Mouse (Mus musculus) limb, embryonic 15.5 days (tissue): Measurements from ENCODE around the gene Fat3. TPM values are rescaled to one million over a fixed set of nuclear protein-coding genes. Genes with fewer than 3 reads are reported as not detected.

Experiments
- ATAC-seq: fragments of 200-750 bp; cut with Nextera tagmentation; 2 replicates; pipeline ENCODE4 v1.8.0; 2017; ENCODE audit warnings: low read depth, moderate TSS enrichment; ENCODE audit not compliant: insufficient number of reproducible peaks, low FRiP score, low TSS enrichment
- H3K27ac ChIP-seq: fragments of 300-500 bp; sonication (generic); 2 replicates; pipeline ENCODE4 v1.5.1; 2015; ENCODE audit warnings: moderate library complexity, mild to moderate bottlenecking, inconsistent platforms
- H3K27me3 ChIP-seq: fragments of 300-500 bp; sonication (generic); 2 replicates; pipeline ENCODE4 v1.6.1; 2015; ENCODE audit warnings: inconsistent platforms
- H3K36me3 ChIP-seq: fragments of 300-500 bp; sonication (generic); 2 replicates; pipeline ENCODE4 v1.6.1; 2015; ENCODE audit warnings: inconsistent platforms
- H3K4me1 ChIP-seq: fragments of 300-500 bp; sonication (generic); 2 replicates; pipeline ENCODE4 v1.6.1; 2015; ENCODE audit warnings: inconsistent platforms
- H3K4me2 ChIP-seq: fragments of 300-500 bp; sonication (generic); 2 replicates; pipeline ENCODE4 v1.6.1; 2015; ENCODE audit warnings: mild to moderate bottlenecking, inconsistent platforms
- H3K4me3 ChIP-seq: fragments of 300-500 bp; sonication (generic); 2 replicates; pipeline ENCODE4 v1.5.1; 2015; ENCODE audit warnings: mild to moderate bottlenecking, inconsistent platforms
- H3K9ac ChIP-seq: fragments of 300-500 bp; sonication (generic); 2 replicates; pipeline ENCODE4 v1.6.1; 2015; ENCODE audit warnings: inconsistent platforms
- H3K9me3 ChIP-seq: fragments of 300-500 bp; sonication (generic); 2 replicates; pipeline ENCODE4 v1.6.1; 2016; ENCODE audit warnings: inconsistent platforms
- WGBS: fragments of 180-500 bp; shearing (Covaris S2); methylation state at CpG from one replicate; pipeline ENCODE4 v1.1.7; 2015; 5-methylcytosine and 5-hydroxymethylcytosine counted together
- polyA plus RNA-seq: library from polyadenylated mRNA; unstranded; fragments of >200 nt; fragmentation: Nextera tagmentation; extraction: Ambion mirVana; gene quantifications from 2 replicates; pipeline ENCODE4 v1.2.1, GENCODE M21; 2015

Gene Fat3
- polyA plus RNA-seq, 1 experiment from 2014 or later: 2.6 TPM

DNA sequence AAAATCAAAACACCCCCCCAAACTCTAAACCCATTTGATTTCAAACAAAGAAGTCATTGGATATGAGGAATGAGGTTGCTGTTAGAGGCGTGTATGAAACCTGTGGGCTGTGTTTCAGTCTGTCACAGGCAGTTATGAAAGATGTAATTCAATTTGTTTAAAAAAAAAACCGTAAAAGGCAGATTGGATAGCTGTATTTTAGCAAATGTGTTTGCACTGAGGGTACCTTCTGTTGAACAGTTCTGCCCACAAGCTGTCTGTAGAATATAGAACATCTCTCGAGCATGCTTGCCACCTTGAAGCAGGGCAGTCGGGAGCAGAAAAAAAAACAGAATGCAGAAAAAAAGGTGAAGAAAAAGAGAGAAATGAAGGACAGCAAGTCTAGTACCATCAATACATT is 472.0 kb downstream of the Fat3 start:
- no peak for ATAC-seq
- no peak overlapping the region for H3K27ac ChIP-seq

GRCm38 (mm10) chr9:16028394-16028911 is 472.6 kb downstream of the Fat3 start:
- Histone ChIP-seq H3K4me2 (no peak overlapping the region), H3K27me3 (no peaks in the 10 kb centered on the region), H3K4me3 (no peak overlapping the region), H3K27ac (0 out of 2 replicates have a peak overlapping the region, but pooled peaks have one; percentile 8), H3K4me1 (peaks cover 9% of the 10 kb centered on the region), H3K9ac (no peak overlapping the region), H3K36me3 (no peaks in the 10 kb centered on the region), H3K9me3 (no peaks in the 10 kb centered on the region)
- peak; percentile 41 for ATAC-seq
- 31% methylated on average over 4 of the region's 4 CpGs for WGBS

More for the DNA sequence above, 472.0 kb downstream of the Fat3 start:
- Histone ChIP-seq H3K4me1 (peaks cover 8% of the 10 kb centered on the region), H3K9me3 (no peaks in the 10 kb centered on the region), H3K27me3 (no peaks in the 10 kb centered on the region), H3K36me3 (no peaks in the 10 kb centered on the region), H3K4me3 (no peak overlapping the region), H3K4me2 (no peak overlapping the region), H3K9ac (no peak overlapping the region)
- 60% methylated on average over 4 of the region's 4 CpGs for WGBS

DNA sequence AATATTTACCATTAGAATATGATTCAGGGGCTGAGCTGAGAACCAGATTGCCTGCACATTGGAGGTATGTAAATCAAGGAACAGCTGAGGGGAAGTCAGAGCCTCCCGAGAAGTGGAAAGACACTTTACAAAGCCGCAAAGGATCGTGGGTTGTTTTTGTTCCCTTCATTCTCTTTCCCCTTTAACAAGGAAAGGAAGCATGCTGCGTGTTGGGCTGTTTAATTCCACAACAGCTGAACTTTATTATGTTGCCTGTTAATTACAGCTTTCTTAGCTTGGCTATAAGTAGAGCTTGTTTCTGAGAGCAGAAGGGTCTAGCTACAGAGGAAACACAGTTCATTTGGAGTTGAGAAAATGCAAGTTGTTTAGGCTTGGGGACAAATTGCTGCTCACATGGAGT is 475.0 kb downstream of the Fat3 start:
- Histone ChIP-seq H3K4me2 (no peak overlapping the region), H3K27ac (no peak overlapping the region), H3K4me1 (peaks cover 9% of the 10 kb centered on the region), H3K36me3 (no peaks in the 10 kb centered on the region), H3K4me3 (no peak overlapping the region), H3K27me3 (no peaks in the 10 kb centered on the region), H3K9me3 (no peaks in the 10 kb centered on the region), H3K9ac (no peak overlapping the region)
- ATAC-seq: no peak
- 41% methylated on average over 4 of the region's 4 CpGs for WGBS

- Histone ChIP-seq H3K36me3 (no peaks in the 10 kb centered on the region), H3K27me3 (no peaks in the 10 kb centered on the region), H3K4me1 (peaks cover 9% of the 10 kb centered on the region), H3K4me3 (no peak overlapping the region), H3K9ac (no peak overlapping the region), H3K4me2 (no peak overlapping the region), H3K9me3 (no peaks in the 10 kb centered on the region), H3K27ac (no peak overlapping the region)
- ATAC-seq: no peak
- WGBS: 85% methylated on average over 7 of the region's 7 CpGs
Observed at GRCm38 (mm10) chr9:16024706-16025105, 476.4 kb downstream of the Fat3 start.

- ATAC-seq: no peak
- no peaks in the 10 kb centered on the region for H3K27me3 ChIP-seq
- no peak overlapping the region for H3K27ac ChIP-seq
- H3K9ac ChIP-seq: no peak overlapping the region
- no peaks in the 10 kb centered on the region for H3K4me1 ChIP-seq
- no peaks in the 10 kb centered on the region for H3K36me3 ChIP-seq
- no peak overlapping the region for H3K4me3 ChIP-seq
- H3K9me3 ChIP-seq: no peaks in the 10 kb centered on the region
- no peak overlapping the region for H3K4me2 ChIP-seq
- WGBS: 59% methylated on average over 2 of the region's 2 CpGs
Observed at GRCm38 (mm10) chr9:16014115-16014514, 487.0 kb downstream of the Fat3 start.

GRCm38 (mm10) chr9:16011382-16011781 is 489.7 kb downstream of the Fat3 start:
- Histone ChIP-seq H3K4me1 (no peaks in the 10 kb centered on the region), H3K27ac (no peak overlapping the region), H3K36me3 (no peaks in the 10 kb centered on the region), H3K27me3 (no peaks in the 10 kb centered on the region), H3K4me2 (no peak overlapping the region), H3K4me3 (no peak overlapping the region), H3K9me3 (no peaks in the 10 kb centered on the region), H3K9ac (no peak overlapping the region)
- WGBS: 92% methylated on average over 3 of the region's 3 CpGs
- no peak for ATAC-seq

GRCm38 (mm10) chr9:16007516-16007915 is 493.6 kb downstream of the Fat3 start:
- Histone ChIP-seq H3K27ac (no peak overlapping the region), H3K4me1 (no peaks in the 10 kb centered on the region), H3K36me3 (no peaks in the 10 kb centered on the region), H3K27me3 (no peaks in the 10 kb centered on the region), H3K4me3 (no peak overlapping the region), H3K4me2 (no peak overlapping the region), H3K9ac (no peak overlapping the region), H3K9me3 (no peaks in the 10 kb centered on the region)
- ATAC-seq: no peak
- 84% methylated on average over 5 of the region's 5 CpGs for WGBS

- 73% methylated on average over 1 of the region's 1 CpGs for WGBS
- no peaks in the 10 kb centered on the region; the same call in 1 of the 2 replicates for H3K36me3 ChIP-seq
- H3K4me1 ChIP-seq: no peaks in the 10 kb centered on the region
- H3K9me3 ChIP-seq: no peaks in the 10 kb centered on the region
- H3K27ac ChIP-seq: no peak overlapping the region
- no peak overlapping the region for H3K9ac ChIP-seq
- ATAC-seq: no peak
- H3K4me2 ChIP-seq: no peak overlapping the region
- H3K4me3 ChIP-seq: no peak overlapping the region
- no peaks in the 10 kb centered on the region for H3K27me3 ChIP-seq
Observed at GRCm38 (mm10) chr9:16002991-16003390, 498.1 kb downstream of the Fat3 start.

GRCm38 (mm10) chr9:15994762-15995161 is 506.3 kb downstream of the Fat3 start:
- H3K36me3 ChIP-seq: peaks cover 7% of the 10 kb centered on the region; the same call in 1 of the 2 replicates
- 76% methylated on average over 7 of the region's 7 CpGs for WGBS
- no peak for ATAC-seq

DNA sequence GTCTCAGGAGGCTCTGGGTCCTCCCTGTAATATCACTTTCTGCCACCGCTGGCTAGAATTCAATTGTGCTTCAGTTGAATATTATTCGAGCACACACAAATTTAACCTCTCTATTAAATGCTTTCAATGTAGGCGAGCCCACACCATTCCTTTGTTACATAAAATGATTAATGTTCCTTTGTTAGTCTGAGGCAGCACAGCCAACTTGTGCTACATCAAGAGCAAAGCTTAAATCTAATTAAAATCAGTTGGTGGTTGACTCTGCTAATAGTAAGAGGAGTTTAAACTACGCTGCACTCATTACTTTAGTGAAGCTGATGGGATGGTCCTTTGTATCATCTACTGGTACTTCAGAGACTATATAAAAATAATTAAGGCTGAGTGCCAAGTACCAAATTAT is 506.9 kb downstream of the Fat3 start:
- Histone ChIP-seq H3K27me3 (no peaks in the 10 kb centered on the region), H3K9ac (no peak overlapping the region), H3K4me1 (no peaks in the 10 kb centered on the region), H3K9me3 (no peaks in the 10 kb centered on the region), H3K27ac (no peak overlapping the region), H3K4me3 (no peak overlapping the region), H3K36me3 (peaks cover 7% of the 10 kb centered on the region; the same call in 1 of the 2 replicates), H3K4me2 (no peak overlapping the region)
- WGBS: 66% methylated on average over 4 of the region's 4 CpGs
- ATAC-seq: no peak

More at GRCm38 (mm10) chr9:15994762-15995161, 506.3 kb downstream of the Fat3 start:
- Histone ChIP-seq H3K4me2 (no peak overlapping the region), H3K27ac (no peak overlapping the region), H3K4me1 (no peaks in the 10 kb centered on the region), H3K9ac (no peak overlapping the region), H3K4me3 (no peak overlapping the region), H3K9me3 (no peaks in the 10 kb centered on the region), H3K27me3 (no peaks in the 10 kb centered on the region)

- H3K9ac ChIP-seq: no peak overlapping the region
- H3K4me3 ChIP-seq: no peak overlapping the region
- WGBS: 80% methylated on average over 7 of the region's 7 CpGs
- no peak overlapping the region for H3K27ac ChIP-seq
- H3K27me3 ChIP-seq: no peaks in the 10 kb centered on the region
- H3K36me3 ChIP-seq: peaks cover 3% of the 10 kb centered on the region; the same call in 1 of the 2 replicates
- H3K9me3 ChIP-seq: no peaks in the 10 kb centered on the region
- no peak overlapping the region for H3K4me2 ChIP-seq
- H3K4me1 ChIP-seq: no peaks in the 10 kb centered on the region
- no peak for ATAC-seq
Observed at GRCm38 (mm10) chr9:15992158-15992846, 508.8 kb downstream of the Fat3 start.

DNA sequence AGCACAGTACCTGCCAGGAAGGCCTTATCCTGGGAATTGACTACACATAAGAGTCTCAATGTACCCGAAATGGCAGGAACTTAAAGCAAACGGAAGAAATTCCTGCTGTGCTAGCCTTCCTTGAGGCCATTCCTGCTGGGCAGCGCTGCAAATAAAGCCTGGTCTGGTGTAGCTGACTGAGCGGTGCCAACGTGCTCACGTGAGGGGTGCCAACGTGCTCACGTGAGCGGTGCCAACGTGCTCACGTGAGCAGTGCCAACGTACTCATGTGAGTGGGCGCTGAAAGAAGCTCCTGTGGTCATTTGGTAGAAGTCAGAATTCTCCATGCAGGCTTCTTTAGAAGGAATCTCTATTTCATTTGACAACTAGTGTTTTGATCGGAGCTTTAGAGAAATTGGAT is 522.8 kb downstream of the Fat3 start:
- no peak for ATAC-seq
- Histone ChIP-seq H3K4me1 (no peaks in the 10 kb centered on the region; the same call in 1 of the 2 replicates), H3K9ac (no peak overlapping the region), H3K27ac (no peak overlapping the region), H3K36me3 (no peaks in the 10 kb centered on the region), H3K27me3 (no peaks in the 10 kb centered on the region), H3K4me2 (no peak overlapping the region), H3K9me3 (no peaks in the 10 kb centered on the region), H3K4me3 (no peak overlapping the region)
- WGBS: 79% methylated on average over 14 of the region's 14 CpGs
